Mouse (Mus musculus): ENCODE data around the gene Btbd1.
"Not testable (repeated sequence)": the region's sequence is repeated elsewhere in the genome, so short reads cannot be mapped to it uniquely, and the experiment has no call there.

The Btbd1 gene

DNA sequence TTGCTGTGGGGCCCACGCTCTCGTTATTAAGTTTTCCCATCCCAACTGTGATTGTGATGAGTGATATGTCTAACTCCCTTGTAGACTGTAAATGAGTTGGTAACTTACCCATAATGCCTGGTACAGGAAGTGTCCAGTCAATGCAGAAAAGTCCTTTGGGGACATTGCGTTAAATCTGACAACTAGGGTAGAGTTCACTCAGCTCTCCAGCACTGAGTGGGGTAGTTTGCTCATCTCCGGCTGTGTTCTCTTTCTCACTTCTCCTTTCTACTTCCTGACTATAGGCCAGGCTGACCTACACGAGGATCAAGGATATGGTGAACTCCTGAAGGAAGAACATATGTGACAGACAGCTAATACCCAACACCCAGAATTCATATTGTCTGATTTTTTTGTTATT is 20.0 kb upstream of the Btbd1 start:
- no peak for DNase-seq

DNA sequence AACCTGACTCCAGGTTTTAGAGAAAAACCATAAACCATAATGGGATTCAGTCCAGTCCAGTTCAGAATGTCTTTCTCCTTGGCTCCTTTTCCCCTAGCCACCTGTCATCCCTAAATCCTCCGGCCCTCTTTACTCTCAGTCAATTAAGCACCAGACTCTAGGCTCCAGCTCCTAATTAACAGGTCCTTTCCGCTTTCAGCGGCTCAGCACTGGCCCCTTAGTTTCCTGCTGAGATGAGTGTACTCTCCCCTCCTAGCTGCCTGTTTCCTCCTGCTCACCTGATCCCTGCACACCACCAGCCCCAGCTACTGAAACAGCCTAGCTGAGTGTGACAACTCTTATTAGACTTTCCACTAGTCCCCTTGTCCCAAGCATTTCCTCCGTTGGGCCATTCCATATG is 18.5 kb upstream of the Btbd1 start:
- DNase-seq, result no peak

DNA sequence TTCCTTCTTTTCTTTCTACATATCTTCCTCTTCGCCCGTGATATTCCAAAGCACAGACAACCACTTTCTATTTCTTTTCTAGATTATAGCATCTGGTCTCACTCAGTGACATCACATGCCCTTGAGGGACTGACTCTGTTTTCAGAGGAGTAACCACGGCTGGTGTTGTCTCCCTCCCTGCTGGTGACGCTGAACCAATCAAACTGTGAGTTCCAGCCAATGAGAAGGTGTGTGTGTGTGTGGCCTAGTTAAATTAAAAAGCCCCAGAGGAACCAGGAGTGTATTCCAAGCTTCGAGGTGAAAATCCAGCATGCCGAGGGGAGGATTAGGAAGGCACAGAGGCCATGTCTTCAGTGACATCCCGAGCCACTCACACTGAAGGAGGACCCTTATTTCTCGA is 17.8 kb upstream of the Btbd1 start:
- DNase-seq, result no peak

DNA sequence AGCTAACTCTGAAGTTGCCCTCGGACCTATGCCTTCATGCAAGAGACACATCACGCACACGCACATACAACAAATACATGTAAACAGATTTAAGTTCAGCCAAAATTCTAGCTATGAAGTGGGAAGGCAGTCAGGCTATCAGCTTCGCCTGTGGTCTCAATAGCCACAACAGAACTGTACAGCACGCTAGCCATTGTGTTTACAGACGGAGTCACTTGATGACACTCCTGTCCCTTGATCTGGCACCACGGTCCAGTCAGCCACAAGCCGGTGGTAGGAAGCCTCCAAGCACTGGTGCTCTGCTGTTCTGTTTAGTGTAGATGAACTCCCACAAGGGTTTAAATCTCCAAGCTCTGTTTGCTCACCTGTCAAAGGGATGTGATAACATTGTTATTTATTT is 16.8 kb upstream of the Btbd1 start:
- DNase-seq, result no peak

DNA sequence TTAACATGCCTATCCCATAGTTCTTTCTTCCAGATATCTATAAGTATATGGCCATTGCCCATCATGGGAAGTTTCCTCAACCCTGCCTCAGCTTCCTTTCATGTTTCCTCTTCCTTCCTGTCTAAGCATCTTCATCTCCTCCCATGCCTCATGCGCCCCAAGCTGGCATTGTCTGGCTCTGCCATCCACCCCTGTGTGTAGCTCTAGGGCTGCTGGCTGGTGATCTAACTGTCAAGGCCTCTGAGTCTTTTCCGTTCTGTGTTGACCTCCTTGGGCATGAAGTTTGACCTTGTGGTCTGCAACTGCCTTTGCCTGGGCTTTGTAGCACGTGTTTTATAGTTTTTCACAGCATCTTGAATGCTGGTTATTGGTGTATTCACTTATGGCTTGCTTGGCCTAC is 16.1 kb upstream of the Btbd1 start:
- DNase-seq, result no peak

DNA sequence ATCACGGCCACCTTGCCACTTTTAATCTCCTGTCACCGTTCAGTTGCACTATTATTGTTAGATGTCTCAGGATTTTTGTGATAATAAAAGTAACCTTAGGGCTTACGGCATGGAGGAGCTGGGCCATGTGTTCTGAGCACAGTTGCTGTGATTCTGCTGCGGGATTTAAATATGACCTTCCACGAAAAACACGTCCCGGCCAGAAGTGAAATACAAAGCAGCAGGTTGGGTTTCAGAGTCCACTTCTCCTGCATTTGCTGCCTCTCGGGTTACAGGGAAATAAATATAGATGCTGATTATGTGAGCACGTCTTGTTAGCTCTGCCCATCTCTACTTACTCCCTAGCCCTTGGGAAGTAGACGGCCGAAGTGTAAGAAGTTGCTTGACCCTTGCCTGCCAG is 15.6 kb upstream of the Btbd1 start:
- no peak for DNase-seq

DNA sequence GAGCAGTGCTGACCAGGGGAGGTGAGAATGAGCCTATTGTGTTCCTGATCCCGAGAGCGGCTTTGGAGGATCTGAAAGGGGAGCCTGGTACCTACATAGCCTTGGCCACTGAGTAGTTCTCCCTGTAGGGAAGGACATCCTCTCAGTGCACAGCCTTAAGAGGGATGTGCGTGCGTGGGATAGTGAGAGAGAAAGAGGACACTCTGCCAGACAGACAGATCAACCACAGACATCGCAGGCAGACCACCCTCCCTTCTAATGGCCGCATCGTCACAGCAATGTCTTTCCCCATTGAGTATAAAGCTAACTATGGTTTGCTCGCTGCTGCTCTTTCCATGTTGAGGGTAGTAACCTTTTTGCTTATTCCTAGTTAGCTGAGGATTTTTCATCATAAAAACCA is 14.7 kb upstream of the Btbd1 start:
- no peak for DNase-seq

DNA sequence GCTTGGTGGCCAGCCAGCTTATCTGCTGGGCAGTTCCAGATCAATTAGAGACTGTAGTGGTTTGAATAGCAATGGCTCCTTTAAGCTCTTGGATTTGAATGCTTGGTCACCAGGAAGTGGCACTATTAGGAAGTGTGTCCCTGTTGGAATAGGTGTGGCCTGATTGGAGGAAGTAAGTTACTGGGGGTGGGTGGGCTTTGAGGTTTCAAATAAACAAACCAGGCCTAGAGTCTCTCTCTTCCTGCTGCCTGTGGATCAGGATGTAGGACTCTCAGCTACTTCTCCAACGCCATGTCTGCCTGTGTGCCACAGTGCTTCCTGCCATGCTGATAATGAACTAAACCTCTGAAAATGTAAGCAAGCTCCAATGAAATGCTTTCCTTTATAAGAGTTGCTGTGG is 13.8 kb upstream of the Btbd1 start:
- DNase-seq, result no peak

DNA sequence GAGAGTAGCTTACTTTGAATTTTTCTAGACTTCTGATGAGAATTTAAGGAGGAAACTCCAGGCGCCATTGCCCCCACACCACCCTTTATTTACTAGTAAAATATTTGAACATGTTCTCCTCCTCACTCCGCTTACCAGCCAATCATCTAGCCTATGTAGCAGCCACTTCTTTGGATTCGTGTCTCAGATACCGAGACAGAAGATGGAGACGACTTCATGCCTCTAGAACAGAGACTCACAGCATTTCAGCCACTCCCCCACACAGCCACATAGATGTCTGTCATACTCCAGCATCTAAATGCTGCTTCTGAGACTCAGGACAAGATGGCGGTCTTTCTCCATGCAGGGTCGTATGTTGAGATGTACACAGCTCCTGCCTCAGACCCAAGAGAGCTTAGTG is 12.9 kb upstream of the Btbd1 start:
- no peak for DNase-seq

DNA sequence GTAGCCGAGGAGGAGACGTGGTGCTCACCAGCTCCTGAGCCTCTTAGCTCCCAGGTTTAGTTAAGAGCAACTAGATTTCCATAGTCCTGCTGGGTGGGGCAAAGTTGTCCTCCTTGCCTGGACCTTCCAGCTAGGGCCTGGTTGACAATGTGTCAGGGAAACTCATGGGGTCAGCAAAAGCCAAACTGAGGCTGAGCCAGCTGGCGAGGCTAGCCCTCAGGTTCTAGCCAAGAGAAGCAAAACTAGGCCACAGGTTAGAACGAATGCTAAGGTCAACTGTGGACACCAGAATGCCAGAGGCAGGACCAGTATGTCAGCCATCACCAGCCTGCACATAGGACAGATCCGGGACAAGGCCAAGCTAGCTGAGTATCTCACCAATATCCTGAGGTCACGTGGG is 12.2 kb upstream of the Btbd1 start:
- no peak for DNase-seq

DNA sequence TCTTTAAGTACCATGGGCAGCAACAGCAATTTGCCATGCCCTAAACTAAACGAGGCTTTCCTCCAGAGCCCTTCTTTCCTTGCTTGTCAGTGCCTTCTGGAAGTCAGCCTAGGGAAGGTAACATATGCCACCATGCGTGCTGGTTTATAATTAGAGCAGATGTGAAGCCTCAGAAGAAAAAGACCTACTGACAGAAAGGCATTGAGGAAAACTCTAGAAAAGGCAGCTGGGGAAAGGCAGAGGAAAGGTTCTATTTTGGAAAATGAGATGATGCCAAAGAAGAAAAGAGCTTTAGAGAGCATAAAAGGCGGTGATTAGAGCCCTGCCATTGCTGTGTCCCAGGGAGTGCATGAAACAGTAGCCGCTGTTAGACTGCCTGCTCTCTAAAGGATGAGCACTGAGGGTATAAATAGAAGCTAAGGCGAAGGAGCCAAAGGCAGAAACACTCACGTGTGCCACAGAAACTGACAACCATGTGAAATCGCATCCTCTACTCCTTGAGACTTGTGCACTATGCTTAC is 11.5 kb upstream of the Btbd1 start:
- DNase-seq, result no peak

DNA sequence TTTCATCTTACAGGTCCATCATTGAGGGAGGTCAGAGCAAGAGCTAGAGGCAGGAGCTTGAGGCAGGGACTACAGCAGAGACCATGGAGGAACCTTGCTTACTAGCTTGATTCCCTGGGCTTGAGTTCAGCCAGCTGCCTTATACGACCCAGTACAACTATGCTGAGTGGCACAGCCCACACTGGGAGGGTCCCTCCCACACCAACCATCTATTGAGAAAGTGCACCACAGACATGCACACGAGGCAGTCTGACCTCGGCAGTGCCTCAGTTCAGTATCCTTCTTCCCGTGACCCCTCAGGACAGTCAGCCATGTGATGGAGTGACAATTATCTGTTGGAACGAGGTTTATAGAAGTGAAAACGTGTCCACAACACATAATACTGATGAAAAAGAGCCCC is 10.5 kb upstream of the Btbd1 start:
- DNase-seq, result no peak

DNA sequence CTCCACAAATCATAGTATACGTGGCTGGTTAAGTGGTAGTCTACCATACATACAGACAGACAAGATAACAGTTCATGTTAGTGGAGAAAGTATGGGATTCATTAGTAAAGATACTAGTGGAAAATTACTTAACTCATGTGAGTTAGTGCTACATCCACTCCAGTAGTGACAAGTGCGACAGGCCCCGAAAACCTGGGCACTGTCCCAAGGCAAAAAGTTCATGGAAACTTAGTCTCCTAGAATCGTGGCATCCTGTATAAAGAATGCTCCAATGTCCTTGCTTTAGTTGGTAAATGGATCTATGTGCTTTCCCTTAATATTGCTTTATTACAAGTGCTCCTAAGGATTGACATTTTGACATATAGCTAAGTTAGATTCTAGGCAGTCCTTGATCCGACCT is 8.5 kb upstream of the Btbd1 start:
- not testable (repeated sequence) for DNase-seq

DNA sequence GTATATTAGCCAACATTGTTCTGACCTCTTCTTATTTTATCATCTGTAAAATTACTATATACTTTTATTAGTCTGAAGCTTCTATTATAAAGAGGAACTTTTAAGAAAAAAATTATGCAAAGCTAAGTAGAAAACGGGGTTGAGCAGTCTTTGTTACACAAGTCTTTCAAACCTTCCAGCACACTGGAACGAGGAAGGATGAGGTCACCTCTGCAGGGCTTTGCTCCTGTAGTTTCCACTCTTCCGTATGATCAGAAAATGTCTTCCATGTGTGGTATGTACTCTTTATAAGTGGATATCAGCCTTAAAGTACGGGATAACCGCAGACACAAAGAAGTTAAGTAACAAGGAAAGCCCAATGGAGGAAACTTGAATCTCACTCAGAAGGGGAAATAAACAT is 6.2 kb upstream of the Btbd1 start:
- DNase-seq, result no peak

DNA sequence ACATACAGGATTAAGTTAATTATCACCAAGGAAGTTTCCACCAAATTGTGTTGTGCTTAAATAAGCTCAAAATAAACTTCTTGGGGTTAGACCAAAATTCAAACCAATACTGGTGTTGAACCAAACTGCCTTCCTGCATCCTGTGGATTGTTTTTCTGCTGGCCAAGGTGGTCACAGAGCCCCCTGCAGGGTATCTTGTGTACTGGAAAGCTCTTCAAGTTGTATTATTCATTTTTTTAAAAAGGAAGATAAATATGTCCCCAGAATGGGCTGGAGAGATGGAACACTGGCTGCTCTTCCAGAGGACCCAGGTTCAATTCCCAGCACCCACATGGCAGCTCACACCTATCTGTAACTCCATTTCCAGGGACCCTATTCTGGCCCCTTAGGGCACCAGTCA is 5.6 kb upstream of the Btbd1 start:
- no peak for DNase-seq

DNA sequence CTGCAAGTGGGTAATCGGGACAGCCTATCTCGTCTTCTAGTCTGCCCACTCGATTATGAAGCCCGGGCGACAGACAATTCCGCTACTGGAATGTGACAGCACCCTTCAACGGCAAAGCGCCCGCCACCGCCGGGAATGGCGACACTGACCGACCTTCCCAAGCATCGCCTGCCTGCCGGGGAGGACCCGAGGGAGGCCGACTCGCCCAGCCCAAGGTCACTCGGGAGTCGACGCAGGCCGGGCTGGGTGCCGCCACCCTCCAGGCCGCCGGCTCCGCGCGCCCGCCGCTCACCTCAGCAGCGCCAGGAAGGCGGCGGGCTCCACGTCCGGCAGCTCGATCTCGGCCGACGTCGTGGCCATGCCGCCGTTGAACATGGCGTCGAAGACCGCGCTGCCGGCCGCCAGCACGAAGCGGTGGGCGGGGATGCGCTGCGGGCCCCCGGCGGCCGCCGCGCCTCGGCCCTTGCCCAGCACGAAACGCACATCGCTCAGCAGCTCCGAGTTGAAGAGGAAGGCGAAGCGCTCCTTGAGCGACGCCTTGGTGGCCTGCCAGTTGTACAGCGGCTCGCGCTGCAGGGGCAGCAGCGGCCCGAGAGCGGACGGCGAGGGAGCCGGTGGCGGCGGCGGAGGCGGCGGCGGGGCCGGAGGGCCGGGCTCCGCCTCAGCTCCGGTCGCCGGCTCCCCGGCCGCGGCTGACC is 401 bp downstream of the Btbd1 start:
- peak; percentile 54 for DNase-seq

DNA sequence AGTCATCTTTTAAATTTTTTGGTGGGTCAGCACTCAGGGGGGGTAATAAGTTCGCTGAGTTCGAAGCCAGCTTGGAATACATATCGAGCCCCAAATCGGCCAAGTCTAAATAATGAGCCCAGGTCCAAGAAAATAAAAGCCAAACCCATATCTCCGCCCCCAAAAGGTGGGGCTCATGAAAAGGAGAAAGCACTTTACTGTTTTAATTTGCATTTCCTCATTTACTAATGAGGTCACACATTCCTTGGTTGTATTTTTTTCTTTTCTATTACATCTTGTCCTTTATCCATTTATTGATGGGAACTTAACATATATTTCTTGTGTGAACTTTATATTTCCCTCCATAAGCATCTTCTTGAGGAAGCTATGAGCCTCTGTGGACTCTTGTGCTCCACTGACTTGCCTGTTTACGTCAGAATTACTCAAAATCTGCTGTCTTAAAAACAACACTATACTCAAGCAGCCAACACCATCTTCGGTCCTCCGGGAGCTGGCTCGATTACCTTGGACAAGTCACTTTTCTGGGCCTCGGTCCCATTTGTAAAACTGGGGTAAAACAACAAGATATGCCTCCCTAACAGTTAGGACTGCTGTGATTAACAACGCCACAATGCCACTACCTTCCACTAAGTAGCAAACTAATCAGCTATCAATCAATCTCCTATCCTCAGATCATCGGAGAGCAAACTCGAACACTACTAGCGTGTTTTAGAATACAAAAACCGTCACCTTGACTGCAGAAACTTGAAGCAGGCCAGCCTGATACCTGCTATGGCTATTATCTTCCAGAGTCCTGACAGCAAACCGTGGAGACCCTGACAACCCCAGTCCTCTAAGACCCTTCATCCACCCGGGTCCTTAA is 1.2 kb downstream of the Btbd1 start:
- DNase-seq, result no peak

DNA sequence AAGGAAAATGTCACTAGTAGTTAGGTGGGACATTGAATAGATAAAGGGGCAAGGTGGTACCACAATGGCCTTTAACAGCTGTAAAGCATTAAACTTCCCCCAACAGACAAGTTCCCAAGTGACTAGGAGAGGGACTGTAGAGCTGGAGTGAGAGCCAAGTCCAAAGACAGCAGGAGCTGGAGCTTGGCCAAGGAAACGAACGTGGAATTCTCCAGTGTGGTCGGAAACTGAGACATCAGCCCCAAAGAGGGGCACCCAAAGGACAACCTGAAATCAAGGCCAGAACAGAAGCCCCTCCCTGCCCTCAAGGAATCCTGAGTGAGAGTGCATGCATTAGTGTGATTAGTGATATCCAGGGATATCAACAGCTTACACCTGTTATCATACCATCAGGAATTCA is 3.9 kb downstream of the Btbd1 start:
- no peak for DNase-seq

DNA sequence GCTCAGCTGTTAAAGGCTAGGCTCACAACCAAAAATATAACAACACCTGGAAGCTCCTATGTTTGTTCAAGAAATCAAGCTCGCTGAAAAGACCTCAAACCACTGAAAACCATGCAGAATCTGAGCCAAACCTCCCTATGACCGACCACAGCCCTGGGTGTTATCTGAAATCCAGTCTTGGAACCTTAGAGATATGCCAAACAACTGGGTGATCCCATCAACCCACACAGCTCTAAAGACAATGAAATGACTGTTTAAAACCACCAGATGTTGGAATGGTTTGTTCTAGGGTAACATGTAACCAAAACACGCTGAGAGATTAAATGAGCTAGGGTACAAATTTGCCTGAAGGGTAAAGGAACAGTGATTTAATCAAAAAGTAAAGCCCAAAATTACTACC is 4.3 kb downstream of the Btbd1 start:
- DNase-seq, result no peak

DNA sequence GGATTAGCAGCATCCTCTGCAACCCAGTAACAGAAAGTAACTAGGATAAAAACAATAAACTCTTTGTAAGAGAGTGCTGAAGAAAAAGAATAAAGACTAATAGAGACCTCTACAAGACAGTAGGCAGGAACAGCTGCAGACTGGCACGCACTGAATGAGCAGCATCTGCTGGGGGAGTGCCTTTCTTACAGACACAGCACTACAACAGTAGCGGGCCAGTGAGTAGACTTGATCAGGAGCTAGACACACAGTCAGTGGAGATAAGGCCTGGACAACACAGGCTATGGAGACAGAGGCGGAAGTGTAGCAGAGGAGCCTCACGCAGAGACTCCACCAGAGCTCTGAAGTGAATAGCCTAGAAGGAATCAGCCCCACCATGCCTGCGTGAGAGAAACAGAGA is 23.2 kb downstream of the Btbd1 start:
- DNase-seq, result no peak

DNA sequence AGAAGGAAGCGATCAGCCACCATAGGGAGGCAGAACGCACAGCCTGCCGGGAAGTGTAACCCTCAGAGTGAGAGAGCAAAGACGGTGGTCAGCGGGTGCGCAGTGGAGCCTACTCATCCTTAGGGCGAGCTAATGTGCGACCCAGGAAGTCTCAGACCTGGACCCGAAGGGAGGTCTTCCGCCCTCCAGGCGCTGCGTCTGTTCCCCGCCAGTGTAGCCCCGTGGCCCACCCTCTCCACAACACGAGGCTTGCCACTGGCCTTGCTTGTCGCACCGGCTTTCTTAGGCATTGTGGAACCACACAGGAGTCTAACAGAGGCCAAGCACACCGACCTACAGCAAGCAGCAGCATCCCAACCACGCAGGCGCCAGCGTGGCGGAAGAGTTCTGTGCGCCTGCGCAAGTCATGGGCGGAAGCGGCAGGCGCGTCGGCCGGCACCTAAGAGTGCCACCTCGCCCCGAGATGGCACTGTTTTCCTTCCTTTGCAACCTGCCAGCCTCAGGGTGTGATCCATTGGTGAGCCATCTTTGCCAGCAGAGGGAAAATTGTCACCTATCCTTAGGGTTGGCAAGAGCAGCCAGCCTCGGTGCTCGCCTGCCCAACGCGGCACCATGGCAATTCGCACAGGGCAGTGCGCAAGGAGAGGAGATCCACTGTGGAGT is 40.0 kb downstream of the Btbd1 start, which contains the start of gene 3110040N11Rik:
Gene 3110040N11Rik (minus strand): TSS at position 384 of the 663 bp plus-strand sequence.
- DNase-seq, result peak; percentile 85

DNA sequence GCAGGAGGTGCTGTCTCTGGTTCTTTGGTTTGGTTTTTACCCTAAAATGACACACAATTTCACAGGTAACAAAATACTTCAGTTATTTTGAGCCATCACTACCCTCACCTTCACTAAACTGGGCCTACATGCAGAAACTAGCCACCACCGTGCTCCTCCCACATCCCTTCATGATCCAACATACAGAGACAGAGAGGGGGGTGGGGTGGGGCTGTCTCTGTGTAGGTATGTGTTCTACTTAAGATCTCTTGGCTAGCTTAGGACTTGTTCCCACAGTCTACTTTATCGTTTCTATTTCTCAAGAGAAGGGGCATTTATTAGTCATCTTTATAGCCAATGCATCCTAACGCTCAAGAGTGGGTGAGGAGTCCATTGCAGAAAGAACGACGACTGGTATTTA is 40.7 kb downstream of the Btbd1 start:
- no peak for DNase-seq

DNA sequence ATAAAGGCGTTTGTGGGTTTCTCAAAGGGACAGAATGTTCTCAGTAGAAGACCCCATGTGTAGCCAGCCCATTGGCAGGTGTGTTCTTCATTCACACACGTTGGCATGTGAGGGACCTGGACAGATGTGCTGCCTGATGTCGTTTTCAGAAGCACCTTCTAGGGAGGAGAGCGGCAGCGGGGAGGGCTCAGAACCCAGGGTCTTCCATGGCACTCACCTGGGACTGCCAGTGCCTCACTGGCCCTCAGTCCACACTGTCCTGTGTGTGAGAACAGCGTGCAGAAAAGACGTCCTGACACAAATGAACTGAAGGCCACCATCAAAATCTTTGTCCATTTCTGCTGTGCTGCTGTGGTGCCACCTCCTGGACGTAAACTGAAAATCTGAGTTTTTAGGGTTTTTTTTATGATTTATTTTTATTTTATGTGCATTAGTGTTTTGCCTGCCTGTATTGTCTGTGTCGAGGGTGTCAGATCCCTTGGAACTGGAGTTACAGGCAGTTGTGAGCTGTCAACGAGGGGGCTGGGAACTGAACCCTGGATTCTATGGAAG is 51.5 kb downstream of the Btbd1 start:
- DNase-seq, result no peak

DNA sequence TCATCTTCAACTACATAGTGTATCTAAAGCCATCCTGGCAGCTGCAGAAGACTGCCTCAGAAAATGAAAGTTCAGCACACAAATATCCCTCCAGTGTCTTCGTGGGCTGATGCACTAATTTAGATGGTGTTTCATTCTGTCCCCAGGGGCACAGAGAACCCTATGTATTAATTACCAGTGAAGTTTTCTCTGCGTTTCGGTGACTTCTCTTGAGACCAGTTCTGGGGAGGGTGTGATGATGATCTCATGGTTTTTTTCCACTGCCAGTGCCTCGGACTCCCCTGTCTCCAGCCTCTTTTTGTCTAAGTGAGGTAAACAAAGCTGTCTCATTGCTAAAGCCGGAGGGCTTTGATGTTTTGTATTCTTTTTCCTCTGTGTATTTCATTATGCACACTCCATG is 53.9 kb downstream of the Btbd1 start:
- no peak for DNase-seq

Measured in cerebellum, adult 11 months (tissue).